Mouse (Mus musculus) T-helper 1 cell (primary cell): ENCODE results near the gene Dnajc8.
"Not testable (repeated sequence)": the region's sequence is repeated elsewhere in the genome, so short reads cannot be mapped to it uniquely, and the experiment has no call there.

Source experiments
- in situ Hi-C: fragments of 300-600 bp; cut with MboI, MseI; formaldehyde crosslinking; loops from one replicate; pipeline ENCODE4 v1.15.1; 2025; ENCODE audit warnings: high pct_unique_total_duplicates

The Dnajc8 gene

DNA sequence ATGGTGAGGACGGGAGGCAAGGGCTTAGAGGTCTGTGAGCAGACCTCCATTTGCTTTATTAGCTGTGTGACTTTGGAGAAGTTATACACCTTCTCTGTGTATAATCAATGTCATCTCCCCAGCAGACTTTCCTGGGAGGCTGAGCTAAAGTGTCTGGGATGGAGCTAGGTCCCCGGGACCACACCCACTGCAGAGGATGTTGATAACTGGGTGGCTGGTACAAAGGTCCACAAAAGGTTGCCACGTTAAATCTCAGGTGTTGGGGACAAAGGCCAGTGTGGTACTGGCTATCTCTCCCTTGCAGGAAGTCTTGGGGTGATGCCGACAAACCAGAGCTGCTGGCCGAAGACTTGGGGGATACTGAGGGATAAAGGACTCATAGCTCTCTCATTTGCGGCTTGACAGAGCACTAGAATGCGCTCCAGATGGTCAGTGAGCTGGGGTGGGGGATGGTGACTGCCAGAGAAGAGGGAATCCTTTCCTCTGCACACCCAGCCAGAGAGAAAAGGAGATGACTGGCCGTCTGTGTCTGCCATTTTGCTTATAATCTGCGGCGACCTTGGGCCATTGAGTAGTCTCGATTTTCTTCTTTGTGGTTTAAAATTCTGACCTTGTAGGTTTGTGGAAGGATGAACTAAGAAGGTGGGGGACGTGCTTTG lies 29.9 kb downstream of the Dnajc8 start:
- in situ Hi-C loops: no loop called here

DNA sequence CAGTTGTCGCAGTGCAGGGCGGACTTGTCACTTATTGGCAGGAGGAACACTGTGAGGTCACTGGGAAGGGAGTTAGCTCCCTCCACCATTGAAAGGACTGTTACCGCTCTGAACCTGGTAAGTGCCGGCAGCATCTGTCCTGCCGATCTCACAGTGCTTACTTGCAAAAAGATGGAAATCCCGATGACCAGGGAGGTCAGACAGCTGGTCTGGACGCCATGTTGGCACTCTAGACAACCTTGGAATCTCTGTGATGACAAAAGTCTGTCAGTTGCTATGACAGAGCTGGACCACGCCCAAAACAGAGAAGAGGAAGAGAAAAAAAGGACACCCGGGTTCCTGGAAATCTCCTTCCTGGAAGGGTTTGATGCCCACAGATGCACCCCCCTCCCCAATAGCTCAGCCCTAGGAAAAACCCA lies 32.0 kb downstream of the Dnajc8 start:
- in situ Hi-C loops: no loop called here

DNA sequence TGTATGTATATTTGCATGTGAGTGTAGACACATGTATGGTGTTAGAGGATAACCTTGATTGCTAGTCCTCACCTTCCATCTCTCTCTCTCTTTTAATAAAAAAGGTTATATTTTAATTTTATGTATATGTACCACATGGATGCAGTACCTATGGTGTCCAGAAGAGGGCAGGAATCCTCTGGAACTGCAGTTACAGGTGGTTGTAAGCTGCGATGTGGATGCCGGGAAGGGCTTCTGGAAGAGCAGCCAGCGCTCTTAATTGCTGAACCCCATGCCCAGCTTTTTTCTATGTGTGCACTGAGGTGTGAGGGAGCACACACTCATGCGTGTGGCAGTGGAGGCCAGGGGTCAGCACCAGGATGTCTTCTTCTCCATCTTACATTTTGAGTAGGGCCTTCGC lies 33.8 kb downstream of the Dnajc8 start:
- in situ Hi-C loops: no loop called here

DNA sequence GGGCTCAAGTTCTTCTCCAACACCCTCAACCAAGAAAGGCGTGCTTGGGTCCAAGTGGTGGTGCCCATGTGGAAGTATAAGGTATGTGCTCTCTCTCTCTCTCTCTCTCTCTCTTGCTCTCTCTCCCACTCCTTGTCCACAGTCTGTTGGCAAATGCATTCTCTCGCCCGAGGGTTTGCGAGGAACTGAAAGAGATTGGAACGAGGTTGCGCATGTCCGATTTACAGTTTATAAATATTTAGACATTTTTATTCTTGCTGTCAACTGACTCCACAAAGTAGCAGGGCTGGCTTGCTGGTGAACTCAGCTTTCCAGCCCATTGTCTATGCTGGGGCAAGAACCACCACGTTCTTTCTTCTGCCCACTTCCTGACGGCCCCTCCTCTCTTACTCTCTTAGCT lies 35.8 kb downstream of the Dnajc8 start:
- in situ Hi-C loops: no loop called here

DNA sequence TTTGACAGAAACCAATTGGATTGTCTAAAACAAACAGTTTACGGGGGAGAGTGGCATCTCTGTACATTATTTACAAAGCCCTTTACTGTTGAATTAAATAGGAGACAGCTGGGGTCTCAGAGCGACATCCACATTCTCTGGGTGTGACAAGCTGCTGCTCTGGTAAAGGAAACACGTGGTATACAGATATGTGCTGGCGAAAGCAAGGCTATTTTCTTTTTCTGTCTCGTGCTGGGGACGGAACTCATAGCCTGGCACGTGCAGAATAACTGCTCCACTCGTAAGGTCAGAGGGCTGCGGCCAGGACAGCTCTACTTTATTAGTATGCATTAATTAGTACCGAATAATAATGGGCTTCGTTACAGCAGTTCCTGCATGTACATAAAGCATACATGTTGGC lies 38.0 kb downstream of the Dnajc8 start:
- in situ Hi-C loops: no loop called here

DNA sequence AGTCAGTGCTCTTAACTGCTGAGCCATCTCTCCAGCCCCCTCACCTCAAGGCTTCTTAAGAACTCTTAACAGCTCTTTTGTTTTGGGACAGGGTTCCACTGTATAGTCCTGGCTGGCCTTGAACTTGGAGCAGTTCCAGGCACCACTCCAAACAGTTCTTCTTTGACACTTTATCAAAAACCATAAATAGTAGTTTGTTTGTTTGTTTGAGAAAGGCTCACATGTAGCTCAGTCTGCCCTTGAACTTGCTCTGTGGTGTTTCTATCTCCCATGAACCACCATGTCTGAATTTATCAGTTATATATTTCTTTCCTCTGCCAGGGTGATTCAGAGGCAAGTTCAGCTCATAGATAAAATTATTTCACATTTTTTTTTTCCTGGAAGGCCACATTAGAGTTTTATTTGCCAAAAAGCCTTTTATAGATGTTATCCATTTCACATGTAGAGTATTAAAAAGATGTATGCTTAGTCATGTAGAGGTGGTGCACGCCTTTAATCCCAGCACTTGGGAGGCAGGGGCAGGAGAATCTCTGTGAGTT lies 39.5 kb downstream of the Dnajc8 start:
- in situ Hi-C loops: no loop called here

DNA sequence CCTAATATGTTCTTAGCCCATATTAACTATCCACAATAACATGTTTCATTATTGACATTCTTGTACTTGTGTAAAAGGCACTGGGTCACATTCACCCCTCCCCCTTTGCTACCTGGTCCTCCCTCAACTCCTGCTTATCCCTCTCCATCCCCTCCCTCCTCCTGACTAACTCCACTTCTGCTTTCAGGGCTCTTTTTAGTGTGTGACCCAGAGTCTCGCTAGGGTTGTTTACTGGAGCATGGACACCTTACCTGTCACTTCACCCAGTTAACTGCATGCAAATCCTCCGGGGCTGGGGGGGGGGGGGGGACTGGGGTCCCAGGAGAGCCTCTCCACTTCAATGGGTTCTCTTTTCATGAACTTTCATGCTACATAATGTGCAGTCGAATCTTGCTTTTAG lies 48.4 kb downstream of the Dnajc8 start:
- in situ Hi-C loops: loop anchor here (10.0 kb wide), 1 partner anchor 1839 kb away; no protein-coding TSS in a partner anchor

DNA sequence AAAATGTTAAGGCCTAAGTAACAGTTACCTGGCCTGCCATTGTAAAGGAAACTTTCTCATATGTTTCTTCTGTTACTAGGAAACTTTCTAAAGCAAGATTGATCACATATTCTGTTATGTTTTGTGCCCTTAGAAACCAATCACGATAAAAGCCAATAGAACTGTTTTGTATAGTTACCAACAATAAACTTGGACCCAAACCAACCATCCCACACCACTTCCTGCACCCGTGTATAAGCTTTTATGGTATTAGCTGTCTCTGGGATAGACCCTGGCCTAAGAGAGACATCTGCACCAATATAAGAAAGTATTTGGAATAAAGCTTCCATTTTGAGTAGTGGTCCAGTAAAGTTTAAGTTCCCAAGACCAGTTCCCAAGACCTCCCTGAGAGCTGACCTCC lies 49.6 kb downstream of the Dnajc8 start:
- in situ Hi-C loops: loop anchor here (10.0 kb wide), 1 partner anchor 1840 kb away; no protein-coding TSS in a partner anchor

DNA sequence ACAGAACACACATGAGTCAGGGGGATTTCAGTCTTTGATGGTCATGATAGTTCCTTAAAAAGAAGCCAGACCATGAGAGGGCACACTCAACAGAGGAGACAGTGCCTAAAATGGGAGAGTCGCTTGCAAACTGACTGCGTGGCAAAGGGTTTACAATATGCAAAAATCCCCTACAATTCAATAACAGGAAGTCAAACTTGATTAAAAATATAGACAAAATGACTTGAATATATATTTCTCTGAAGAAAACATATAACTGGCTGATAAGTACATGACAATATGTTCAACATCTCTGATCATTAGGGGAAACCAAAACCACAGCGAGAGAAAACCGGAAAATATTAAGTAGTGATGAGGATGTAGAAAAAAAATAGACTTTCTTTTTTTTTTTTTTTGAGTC lies 50.9 kb downstream of the Dnajc8 start:
- in situ Hi-C loops: loop anchor here (10.0 kb wide), 1 partner anchor 1841 kb away; no protein-coding TSS in a partner anchor

DNA sequence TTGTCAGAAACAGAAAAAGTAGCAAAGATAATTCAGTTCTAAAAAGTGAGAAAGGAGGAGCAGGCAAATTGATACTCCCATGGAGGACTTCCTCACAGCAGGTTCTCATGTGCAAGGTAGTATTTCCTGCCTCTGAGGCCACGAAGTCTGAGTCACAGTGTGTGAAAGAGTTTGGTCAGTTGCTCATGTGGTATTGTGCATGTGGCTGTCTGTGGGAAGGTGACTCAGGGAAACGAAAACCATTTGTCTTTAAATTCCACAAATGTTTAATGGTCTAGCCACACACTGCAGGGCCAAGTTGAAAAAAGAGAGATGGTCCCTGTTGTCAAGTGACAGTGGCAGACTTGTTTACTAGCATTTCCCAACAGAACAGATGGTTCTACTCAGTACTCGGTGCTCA lies 53.2 kb downstream of the Dnajc8 start:
- in situ Hi-C loops: loop anchor here (10.0 kb wide), 1 partner anchor 1844 kb away; no protein-coding TSS in a partner anchor

DNA sequence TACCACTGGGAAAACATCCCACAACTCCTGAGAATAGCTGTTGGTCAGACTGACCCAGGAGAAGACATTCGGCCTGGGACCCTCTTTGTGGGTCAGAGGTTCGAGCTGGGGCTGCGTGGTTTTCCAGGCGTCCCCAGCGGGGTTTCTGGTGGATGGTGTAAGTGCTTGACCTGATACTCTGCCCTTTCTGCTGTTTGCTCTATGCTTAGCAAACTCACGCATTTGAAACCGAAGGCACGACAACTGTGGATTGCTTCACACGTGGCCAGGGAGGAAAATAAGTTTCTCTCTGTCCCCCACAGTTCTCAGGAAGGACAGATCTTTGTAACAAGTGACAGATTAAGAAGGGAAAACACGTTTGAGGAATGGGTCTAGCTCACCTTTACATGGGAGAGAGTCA lies 55.3 kb downstream of the Dnajc8 start:
- in situ Hi-C loops: no loop called here

DNA sequence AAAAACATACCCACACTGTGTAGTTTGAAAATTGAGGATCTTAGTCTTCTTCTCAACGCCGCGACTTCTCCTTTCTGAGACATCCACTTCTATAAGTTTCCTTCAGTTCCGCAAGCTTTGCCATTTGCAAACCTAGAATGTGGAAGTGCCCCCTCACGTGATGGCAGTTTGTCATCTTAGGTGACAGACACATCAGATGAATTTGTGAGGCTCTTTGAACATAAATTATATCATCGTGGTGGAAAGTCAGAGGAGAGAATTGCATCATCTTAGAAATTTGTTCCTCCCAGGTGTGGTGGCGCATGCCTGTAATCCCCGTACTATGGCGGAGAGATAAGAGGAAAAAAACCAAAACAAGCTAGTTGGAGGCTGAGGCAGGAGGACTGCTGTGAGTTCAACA lies 57.6 kb downstream of the Dnajc8 start:
- in situ Hi-C loops: no loop called here

DNA sequence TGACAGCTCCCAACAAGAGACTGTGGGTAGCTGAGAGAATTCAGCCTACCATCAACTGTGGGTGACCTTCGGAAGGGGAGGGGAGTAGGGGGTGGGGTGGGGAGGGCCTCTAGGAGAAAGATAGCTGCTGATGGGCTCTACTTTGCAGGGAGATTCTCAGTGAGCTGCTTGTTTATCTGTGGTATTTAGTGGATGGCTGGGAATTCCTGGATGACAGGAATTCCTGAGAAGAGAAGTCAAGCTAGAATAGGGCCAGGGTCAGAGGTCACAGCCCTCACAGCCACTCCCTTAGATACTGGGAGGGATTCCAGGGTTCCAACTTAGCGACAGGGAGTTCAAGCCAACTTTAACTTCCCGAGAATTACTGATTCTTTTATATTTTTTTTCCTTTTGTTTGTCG lies 58.8 kb downstream of the Dnajc8 start:
- in situ Hi-C loops: no loop called here

DNA sequence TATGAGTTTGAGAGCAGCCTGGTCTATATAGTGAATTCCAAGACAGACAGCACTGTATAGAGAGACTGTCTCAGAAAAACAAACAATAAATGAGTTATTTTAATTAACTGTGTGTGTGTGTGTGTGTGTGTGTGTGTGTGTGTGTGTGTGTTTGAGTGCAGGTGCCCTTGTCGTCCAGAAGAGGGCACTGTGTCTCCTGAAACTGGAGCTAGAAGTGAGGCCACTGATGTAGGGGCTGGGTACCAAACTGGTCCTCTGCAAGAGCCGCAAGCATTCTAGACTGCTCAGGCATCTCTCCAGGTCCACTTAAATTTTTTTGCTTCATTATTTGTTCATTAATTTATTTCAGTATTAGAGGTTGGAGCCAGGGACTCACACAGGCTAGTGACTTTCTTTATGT lies 63.5 kb downstream of the Dnajc8 start:
- in situ Hi-C loops: no loop called here

DNA sequence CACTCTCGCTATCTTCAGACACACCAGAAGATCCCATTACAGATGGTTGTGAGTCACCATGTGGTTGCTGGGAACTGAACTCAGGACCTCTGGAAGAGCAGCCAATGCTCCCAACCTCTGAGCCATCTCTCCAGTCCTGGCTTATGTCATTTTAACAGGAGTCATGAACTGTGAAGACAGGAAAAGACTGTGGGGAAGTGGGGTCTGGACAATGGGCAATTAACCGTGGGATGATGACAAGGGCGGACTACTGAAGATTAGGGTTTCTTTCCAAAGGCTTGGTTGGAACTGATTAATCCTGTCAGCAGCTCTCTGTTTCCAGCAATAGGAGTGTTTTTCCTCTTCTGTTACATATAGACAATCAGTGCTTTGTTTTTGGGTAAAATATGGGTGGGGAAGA lies 64.4 kb downstream of the Dnajc8 start:
- in situ Hi-C loops: no loop called here

DNA sequence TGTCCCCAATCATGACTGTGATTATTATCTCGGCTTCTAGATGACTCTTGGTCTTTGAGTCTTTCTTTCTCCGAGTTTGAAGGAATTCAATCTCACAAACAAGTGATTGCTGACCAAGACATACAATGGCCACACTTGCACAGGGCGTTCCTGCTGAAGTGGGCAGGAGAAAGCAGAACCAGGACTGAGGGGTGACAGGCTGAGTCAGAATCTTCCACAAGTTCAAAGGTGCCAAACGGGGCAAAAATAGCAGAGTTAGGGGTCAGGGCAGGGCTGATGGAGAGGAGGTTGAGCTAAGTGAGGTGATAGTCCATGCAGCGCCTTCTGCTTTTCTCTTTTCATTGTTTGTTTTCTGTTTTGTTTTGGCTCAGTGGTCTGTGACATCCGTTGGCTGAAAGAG lies 65.1 kb downstream of the Dnajc8 start:
- in situ Hi-C loops: no loop called here

DNA sequence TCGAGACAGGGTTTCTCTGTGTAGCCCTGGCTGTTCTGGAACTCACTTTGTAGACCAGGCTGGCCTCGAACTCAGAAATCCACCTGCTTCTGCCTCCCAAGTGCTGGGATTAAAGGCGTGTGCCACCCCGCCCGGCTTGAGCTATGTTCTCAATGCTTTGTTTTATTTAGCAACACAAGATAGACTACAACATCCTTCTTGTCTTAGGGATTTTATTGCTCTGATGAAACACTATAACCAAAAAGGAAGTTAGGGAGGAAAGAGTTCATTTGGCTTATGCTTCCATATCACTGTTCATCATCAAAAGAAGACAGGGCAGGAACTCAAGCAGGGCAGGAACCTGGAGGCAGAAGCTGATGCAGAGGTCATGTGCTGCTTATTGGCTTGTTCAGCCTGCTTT lies 65.9 kb downstream of the Dnajc8 start:
- in situ Hi-C loops: not testable (repeated sequence)
